Mouse (Mus musculus): Measurements from ENCODE around the gene Mrnip.

- TF ChIP-seq CTCF (conservative IDR thresholded peaks at IDR 0.05; ENCODE audit: insufficient read depth, insufficient read length, low read depth, low read length) (peak; percentile 49), POLR2A (IDR thresholded peaks at IDR 0.05; ENCODE audit: low read depth, low read length) (no peak)
Observed at GRCm38 (mm10) chr11:50236540-50236936, 62.3 kb downstream of the Mrnip start.
